18 mouse cellular contexts compared by ENCODE assay signal in the genomic region with DNA sequence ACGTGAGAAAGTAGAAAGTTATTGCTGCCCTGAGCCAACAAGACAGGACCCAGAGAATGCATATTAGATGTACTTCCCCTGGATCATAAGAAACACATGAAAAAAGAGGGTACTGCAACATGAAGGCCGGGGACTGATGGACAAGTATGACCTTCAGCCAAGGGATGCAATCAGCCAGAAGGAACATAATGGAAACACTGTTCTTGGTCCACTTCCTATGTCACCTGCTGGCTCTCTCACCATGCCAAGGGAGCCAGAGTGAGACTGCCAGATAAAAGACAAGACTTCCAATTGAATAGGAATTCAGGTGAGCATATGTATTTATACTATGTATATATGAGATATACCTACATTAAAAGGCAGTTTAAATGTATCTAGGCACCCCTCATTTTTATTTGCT.
"Had no signal": no experiment of that assay in that cellular context is flagged by ENCODE, and none has a peak within 500 bp of the region (broad histone marks: within the 10 kb centered on the region; RNA-seq: fewer than 3 reads in every experiment).

No protein-coding gene starts in this region.

- H3K4me1 ChIP-seq: liver, embryonic 13.5 days; midbrain, embryonic 12.5 days; midbrain, embryonic 15.5 days; neural tube, embryonic 12.5 days; neural tube, embryonic 15.5 days; stomach, embryonic 15.5 days had no signal

- DNase-seq: kidney, adult 9 months; kidney, postnatal 14 days; kidney, postnatal 4 days; liver, embryonic 13.5 days; lung, adult 2 months; lung, postnatal 14 days; lung, postnatal 4 days; right cerebral cortex, adult 18-20 months; right cerebral cortex, postnatal 14 days; right cerebral cortex, postnatal 4 days; thymus, adult 18-20 months; thymus, postnatal 36 days had no signal

- H3K4me3 ChIP-seq: left cerebral cortex, adult 2 months; liver, embryonic 13.5 days; midbrain, embryonic 12.5 days; midbrain, embryonic 15.5 days; neural tube, embryonic 12.5 days; neural tube, embryonic 15.5 days; stomach, embryonic 15.5 days had no signal

- H3K27me3 ChIP-seq: liver, embryonic 13.5 days; midbrain, embryonic 12.5 days; midbrain, embryonic 15.5 days; neural tube, embryonic 12.5 days; neural tube, embryonic 15.5 days; stomach, embryonic 15.5 days had no signal

- ATAC-seq: midbrain, embryonic 15.5 days had no signal

- H3K4me2 ChIP-seq: liver, embryonic 13.5 days; midbrain, embryonic 12.5 days; midbrain, embryonic 15.5 days; neural tube, embryonic 12.5 days; neural tube, embryonic 15.5 days; stomach, embryonic 15.5 days had no signal

- H3K9me3 ChIP-seq: liver, embryonic 13.5 days; midbrain, embryonic 12.5 days; midbrain, embryonic 15.5 days; neural tube, embryonic 12.5 days; neural tube, embryonic 15.5 days; stomach, embryonic 15.5 days had no signal

- H3K27ac ChIP-seq: left cerebral cortex, adult 2 months; liver, embryonic 13.5 days; midbrain, embryonic 12.5 days; midbrain, embryonic 15.5 days; neural tube, embryonic 12.5 days; neural tube, embryonic 15.5 days; stomach, embryonic 15.5 days had no signal

- H3K36me3 ChIP-seq: liver, embryonic 13.5 days; midbrain, embryonic 12.5 days; midbrain, embryonic 15.5 days; neural tube, embryonic 12.5 days; neural tube, embryonic 15.5 days; stomach, embryonic 15.5 days had no signal

- H3K9ac ChIP-seq: liver, embryonic 13.5 days; midbrain, embryonic 12.5 days; midbrain, embryonic 15.5 days; neural tube, embryonic 12.5 days; neural tube, embryonic 15.5 days; stomach, embryonic 15.5 days had no signal
